In genomic region chr13:21407969-21408804, GRCm38 (mm10) we compare ENCODE assay signal across 8 mouse cellular contexts. TPM values are rescaled to one million over a fixed set of nuclear protein-coding genes. Genes with fewer than 3 reads are reported as not detected.
A peak's percentile ranks its signal among the peaks of the same experiment; 100 is the strongest.
DNase-seq lines count a peak whose midpoint lies in the region; ATAC-seq and TF ChIP-seq lines count a peak whose summit lies in the region.

No protein-coding gene starts in this region.

- H3K27me3 ChIP-seq in limb, embryonic 12.5 days, result no peaks in the 10 kb centered on the region
- H3K27me3 ChIP-seq in midbrain, embryonic 14.5 days (ENCODE audit: control insufficient read depth, insufficient read depth, low read length), result no peaks in the 10 kb centered on the region

- 6% methylated on average over 27 of the region's 27 CpGs for WGBS in limb, embryonic 12.5 days
- WGBS in midbrain, embryonic 14.5 days, result 5% methylated on average over 27 of the region's 27 CpGs

- H3K9me3 ChIP-seq in limb, embryonic 12.5 days, result no peaks in the 10 kb centered on the region
- no peaks in the 10 kb centered on the region for H3K9me3 ChIP-seq in midbrain, embryonic 14.5 days (ENCODE audit: control insufficient read depth, low read length)

- TF ChIP-seq CTCF in embryonic fibroblast, embryonic 13.5 days (IDR thresholded peaks at IDR 0.05; ENCODE audit: borderline replicate concordance, insufficient read depth, low read length), result no peak

- no peaks in the 10 kb centered on the region for H3K36me3 ChIP-seq in limb, embryonic 12.5 days
- no peaks in the 10 kb centered on the region for H3K36me3 ChIP-seq in midbrain, embryonic 14.5 days (ENCODE audit: control insufficient read depth, insufficient read depth, low read length)

- H3K4me3 ChIP-seq in embryonic fibroblast, embryonic 13.5 days (ENCODE audit: insufficient read depth, low read length), result peak overlapping the region; percentile 33
- peak overlapping the region; percentile 50 for H3K4me3 ChIP-seq in limb, embryonic 12.5 days (replicated peaks)
- H3K4me3 ChIP-seq in midbrain, embryonic 14.5 days (replicated peaks; ENCODE audit: low read depth, low read length), result peak overlapping the region; percentile 41

- peak; percentile 76 for DNase-seq in 3T3-L1 (ENCODE audit: low read depth, low spot score)
- DNase-seq in brain, adult 2 months (ENCODE audit: low read depth, low spot score), result peak; percentile 99
- peak; percentile 93 for DNase-seq in heart, adult 8-10 months (ENCODE audit: low spot score)
- peak; percentile 84 to 85 for DNase-seq in kidney, adult 8-10 months
- DNase-seq in midbrain, embryonic 14.5 days, result peak; percentile 91
- DNase-seq in spleen, adult 12 weeks (ENCODE audit: low spot score), result peak; percentile 29

- peak overlapping the region; percentile 62 for H3K27ac ChIP-seq in embryonic fibroblast, embryonic 13.5 days (ENCODE audit: insufficient read depth, low read length)
- peak overlapping the region; percentile 80 for H3K27ac ChIP-seq in limb, embryonic 12.5 days
- peak overlapping the region; percentile 68 for H3K27ac ChIP-seq in midbrain, embryonic 14.5 days (replicated peaks; ENCODE audit: low read depth, low read length)

- no peaks in the 10 kb centered on the region for H3K4me1 ChIP-seq in embryonic fibroblast, embryonic 13.5 days (ENCODE audit: control insufficient read depth, insufficient read depth, low read length)
- H3K4me1 ChIP-seq in limb, embryonic 12.5 days (replicated peaks), result 0 out of 2 replicates have a peak, but pooled peaks cover 3% of the 10 kb centered on the region
- H3K4me1 ChIP-seq in midbrain, embryonic 14.5 days (ENCODE audit: control insufficient read depth, insufficient read depth, low read length), result peaks cover 3% of the 10 kb centered on the region

- TF ChIP-seq POLR2A in embryonic fibroblast, embryonic 13.5 days (IDR thresholded peaks at IDR 0.05; ENCODE audit: low read depth, low read length), result peak; percentile 62

- peak overlapping the region; percentile 63 for H3K9ac ChIP-seq in limb, embryonic 12.5 days (replicated peaks)
- peak overlapping the region; percentile 51 for H3K9ac ChIP-seq in midbrain, embryonic 14.5 days (replicated peaks; ENCODE audit: low read length)

- ATAC-seq in limb, embryonic 12.5 days (ENCODE audit: insufficient number of reproducible peaks, insufficient read depth, low FRiP score, low TSS enrichment, low read depth), result peak; percentile 92
- ATAC-seq in midbrain, embryonic 14.5 days (ENCODE audit: low FRiP score, low TSS enrichment), result peak; percentile 93

- peak overlapping the region; percentile 67 for H3K4me2 ChIP-seq in limb, embryonic 12.5 days
- peak overlapping the region; percentile 57 for H3K4me2 ChIP-seq in midbrain, embryonic 14.5 days (ENCODE audit: low read length)

RNA-seq across cellular contexts. Expression of gene Zkscan3, which starts 5.6 kb away (rescaled TPM):
- 52.5 and 60.7 TPM in 2 replicates for polyA plus RNA-seq in embryonic fibroblast, embryonic 13.5 days (2011; ENCODE audit: insufficient read length, low read depth, missing spikeins)
- total RNA-seq in heart, adult 8-10 months (2022), result 10 to 100 TPM; 24.4 to 26.7 (median 26.1) TPM
- polyA plus RNA-seq in limb, embryonic 12.5 days (2016; fragmentation: Nextera tagmentation; extraction: Ambion mirVana), result 103 and 105 TPM in 2 replicates
- polyA plus RNA-seq in midbrain, embryonic 14.5 days (2014; fragmentation: Nextera tagmentation; extraction: Ambion mirVana), result 61.8 and 69.9 TPM in 2 replicates

RNA-seq across cellular contexts. Expression of gene Pgbd1, which starts 32.7 kb away (rescaled TPM):
- 0.77 and 0.92 TPM in 2 replicates for polyA plus RNA-seq in embryonic fibroblast, embryonic 13.5 days (2011; ENCODE audit: insufficient read length, low read depth, missing spikeins)
- under 1 TPM; 0.30 to 0.50 (median 0.35) TPM for total RNA-seq in heart, adult 8-10 months (2022)
- polyA plus RNA-seq in limb, embryonic 12.5 days (2016; fragmentation: Nextera tagmentation; extraction: Ambion mirVana), result 5.0 TPM in 2 replicates
- polyA plus RNA-seq in midbrain, embryonic 14.5 days (2014; fragmentation: Nextera tagmentation; extraction: Ambion mirVana), result 3.9 and 5.2 TPM in 2 replicates

RNA-seq across cellular contexts. Expression of gene Zscan26, which starts 45.3 kb away (rescaled TPM):
- polyA plus RNA-seq in embryonic fibroblast, embryonic 13.5 days (2011; ENCODE audit: insufficient read length, low read depth, missing spikeins), result 28.1 and 38.0 TPM in 2 replicates
- 10 to 100 TPM; 20.5 to 25.0 (median 21.7) TPM for total RNA-seq in heart, adult 8-10 months (2022)
- polyA plus RNA-seq in limb, embryonic 12.5 days (2016; fragmentation: Nextera tagmentation; extraction: Ambion mirVana), result 31.8 and 36.0 TPM in 2 replicates
- 15.7 and 17.6 TPM in 2 replicates for polyA plus RNA-seq in midbrain, embryonic 14.5 days (2014; fragmentation: Nextera tagmentation; extraction: Ambion mirVana)

RNA-seq across cellular contexts. Expression of gene Zscan12, which starts 45.6 kb away (rescaled TPM):
- 6.2 and 8.7 TPM in 2 replicates for polyA plus RNA-seq in embryonic fibroblast, embryonic 13.5 days (2011; ENCODE audit: insufficient read length, low read depth, missing spikeins)
- total RNA-seq in heart, adult 8-10 months (2022), result 1 to 10 TPM; 4.5 to 6.0 (median 5.0) TPM
- polyA plus RNA-seq in limb, embryonic 12.5 days (2016; fragmentation: Nextera tagmentation; extraction: Ambion mirVana), result 16.4 and 17.1 TPM in 2 replicates
- polyA plus RNA-seq in midbrain, embryonic 14.5 days (2014; fragmentation: Nextera tagmentation; extraction: Ambion mirVana), result 11.8 and 15.9 TPM in 2 replicates

Comparison
In these comparisons a context has a peak if more than half of its experiments do, and no peak if none do; other contexts are left out.
1. Peak in every context shown above with its lines: DNase-seq, ATAC-seq, H3K4me3 ChIP-seq and H3K27ac ChIP-seq.
2. DNase-seq: peak in every context shown above with its lines; median percentile 99 in brain, adult 2 months; 93 in heart, adult 8-10 months; 91 in midbrain, embryonic 14.5 days; 84 in kidney, adult 8-10 months; 76 in 3T3-L1; 29 in spleen, adult 12 weeks.